Mouse (Mus musculus) spleen, adult 2 months (tissue): Measurements from ENCODE around the gene Lactbl1.

Experiments used
- CTCF ChIP-seq: fragments of 200-500 bp; IDR thresholded peaks from 2 replicates; pipeline ENCODE4 v1.5.1; 2011; ENCODE audit warnings: mild to moderate bottlenecking, inconsistent platforms; ENCODE audit not compliant: insufficient read depth, insufficient read length, insufficient replicate concordance; ENCODE audit errors: extremely low read depth
- POLR2A ChIP-seq: fragments of 200-500 bp; IDR thresholded peaks from 2 replicates; pipeline ENCODE4 v1.6.1; 2011; ENCODE audit warnings: low read depth, low read length, inconsistent platforms

DNA sequence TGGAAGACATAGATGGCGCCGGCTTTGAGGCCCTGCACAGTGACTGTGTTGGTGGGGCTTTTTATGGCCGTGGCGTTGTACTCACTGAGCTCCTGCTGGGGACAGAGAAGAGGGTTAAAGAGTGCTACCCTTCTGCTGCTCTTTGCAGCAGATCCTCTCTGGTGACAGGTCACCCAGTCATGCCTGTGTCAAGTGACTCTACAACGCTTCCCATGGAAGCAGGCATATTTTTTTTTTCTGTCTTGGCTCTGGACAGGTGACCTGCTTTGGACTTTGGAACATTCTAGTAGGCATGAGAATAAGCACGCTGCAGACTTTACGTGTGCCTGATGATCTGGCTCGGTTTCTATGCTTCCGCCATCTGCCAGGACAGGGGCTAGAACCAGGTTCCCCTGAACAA, 53.0 kb downstream of the Lactbl1 start:
- no peak for TF ChIP-seq POLR2A
- no peak for TF ChIP-seq CTCF
